Mouse (Mus musculus) cerebellum, adult 2 months (tissue): ENCODE data around the gene Hdac4. TPM values are rescaled to one million over a fixed set of nuclear protein-coding genes. Genes with fewer than 3 reads are reported as not detected.

ENCODE experiments used
- DNase-seq, 2 experiments: peaks; one replicate each; pipeline ENCODE4 v3.0.0; 2021
- H3K27ac ChIP-seq: fragments of 200-500 bp; 2 replicates; pipeline ENCODE4 v1.5.1; 2012; ENCODE audit warnings: low read length, control low read depth, inconsistent platforms; ENCODE audit not compliant: insufficient read depth
- H3K27me3 ChIP-seq: fragments of 200-500 bp; 2 replicates; pipeline ENCODE4 v1.6.1; 2012; ENCODE audit warnings: inconsistent platforms, mild to moderate bottlenecking, low read length, moderate library complexity; ENCODE audit not compliant: control insufficient read depth, insufficient read depth
- H3K4me1 ChIP-seq: fragments of 200-500 bp; 2 replicates; pipeline ENCODE4 v1.6.1; 2011; ENCODE audit warnings: low read length; ENCODE audit not compliant: control insufficient read depth, insufficient read depth
- H3K4me3 ChIP-seq: fragments of 200-500 bp; replicated peaks from 2 replicates; pipeline ENCODE3; 2011; ENCODE audit warnings: mild to moderate bottlenecking, low read depth, low read length, control low read depth; ENCODE audit not compliant: insufficient read depth
- CTCF ChIP-seq: fragments of 200-500 bp; IDR thresholded peaks from 2 replicates; pipeline ENCODE4 v1.5.1; 2011; ENCODE audit warnings: low read depth, mild to moderate bottlenecking, control low read depth, low read length, moderate library complexity, borderline replicate concordance; ENCODE audit not compliant: insufficient read depth
- POLR2A ChIP-seq: fragments of 200-500 bp; IDR thresholded peaks from 2 replicates; pipeline ENCODE4 v1.6.1; 2011; ENCODE audit warnings: low read length, control low read depth, borderline replicate concordance; ENCODE audit not compliant: insufficient read depth
- WGBS: fragments of 180-500 bp; shearing (Covaris S2); methylation state at CpG from one replicate; pipeline ENCODE4 v1.1.7; 2018; 5-methylcytosine and 5-hydroxymethylcytosine counted together
- polyA plus RNA-seq: library from polyadenylated mRNA; depleted of rRNA; stranded (reverse); fragments of >200 nt; gene quantifications from 2 replicates; pipeline ENCODE4 v1.2.3, GENCODE M21; 2012

Gene Hdac4
- polyA plus RNA-seq, 1 experiment: 24.7 TPM

DNA sequence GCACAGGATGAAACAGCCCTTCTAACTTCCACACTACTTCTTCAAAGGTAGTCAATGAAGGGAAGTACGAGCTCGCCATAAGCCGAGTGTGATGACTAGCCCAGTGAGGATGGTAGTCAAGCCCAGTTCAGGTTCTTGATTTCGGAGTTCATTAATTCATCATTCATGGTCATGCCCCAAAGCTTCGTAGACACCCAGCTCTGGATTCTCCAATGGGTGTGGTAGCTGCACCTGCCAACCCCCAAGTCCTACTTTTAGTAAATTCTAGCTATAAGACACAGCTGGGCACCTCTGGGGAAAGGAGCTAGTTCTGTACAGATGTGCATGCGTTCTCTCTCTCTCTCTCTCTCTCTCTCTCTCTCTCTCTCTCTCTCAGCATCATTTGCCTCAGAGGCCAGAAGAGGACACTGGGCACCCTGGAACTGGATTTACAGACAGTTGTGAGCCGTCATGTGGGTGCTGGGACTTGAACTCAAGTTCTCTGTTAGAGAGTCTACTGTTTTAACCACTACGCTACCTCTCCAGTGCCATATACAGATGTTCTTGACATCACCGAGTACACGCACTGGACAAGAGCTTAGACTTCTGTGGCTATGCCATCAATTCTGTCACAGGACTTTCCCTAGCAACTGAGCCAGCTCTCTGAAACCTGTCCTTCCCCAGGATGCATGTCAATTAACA is 113.2 kb downstream of the Hdac4 start:
- WGBS: 95% methylated on average over 10 of the region's 10 CpGs
- TF ChIP-seq CTCF (no peak), POLR2A (no peak)

DNA sequence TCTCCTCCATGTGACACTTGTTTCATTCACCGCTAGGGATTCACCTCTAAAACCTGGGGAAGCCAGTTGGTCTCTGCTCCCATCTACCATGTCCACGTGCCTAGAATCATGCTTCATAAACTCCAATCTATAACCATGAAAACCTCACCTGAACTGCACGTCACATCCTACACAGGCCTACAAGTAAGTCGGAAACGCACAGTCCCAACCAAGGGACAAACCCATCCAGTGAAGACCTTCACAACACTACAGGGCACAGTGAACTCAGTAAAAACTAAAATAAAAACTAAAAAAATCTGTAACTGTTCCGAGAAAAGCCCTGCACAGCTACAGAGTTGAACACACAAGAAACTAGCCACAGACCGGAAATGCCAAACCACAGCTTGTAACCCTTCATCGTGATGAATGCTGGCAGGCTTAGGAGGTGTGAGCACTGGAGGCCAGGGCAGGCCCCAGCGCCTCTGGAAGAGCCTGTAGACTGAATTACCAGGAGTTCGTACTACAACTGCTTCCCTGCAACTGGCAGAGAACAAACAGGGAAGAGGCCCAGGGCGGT is 115.4 kb downstream of the Hdac4 start:
- no peak for TF ChIP-seq CTCF
- TF ChIP-seq POLR2A: no peak
- WGBS: 82% methylated on average over 11 of the region's 11 CpGs

More for the DNA sequence above, 113.2 kb downstream of the Hdac4 start:
- no peak overlapping the region for H3K4me3 ChIP-seq
- peaks cover 10% of the 10 kb centered on the region for H3K4me1 ChIP-seq
- H3K27ac ChIP-seq: no peak overlapping the region
- no peak for DNase-seq
- H3K27me3 ChIP-seq: no peaks in the 10 kb centered on the region

DNA sequence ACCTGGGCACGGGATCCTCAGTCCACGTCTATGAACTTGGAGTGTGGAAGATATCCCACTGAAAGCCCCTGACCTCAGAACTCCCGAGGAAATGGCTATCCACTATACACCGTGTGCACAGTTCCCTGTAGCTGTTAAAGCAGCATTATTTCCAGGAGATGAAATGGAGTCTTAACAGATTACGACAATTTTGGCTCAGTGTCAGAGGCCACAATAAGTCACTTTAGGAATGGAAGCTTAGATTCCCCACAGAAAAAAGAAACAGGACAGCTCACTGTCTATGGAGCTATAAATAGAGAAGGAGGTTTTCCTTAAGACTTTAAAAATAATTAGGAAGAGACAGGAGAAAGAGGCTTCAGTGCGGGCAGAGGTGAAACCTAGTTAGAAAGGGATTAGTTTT is 120.2 kb downstream of the Hdac4 start:
- WGBS: 42% methylated on average over 6 of the region's 6 CpGs
- TF ChIP-seq CTCF: no peak
- no peak for TF ChIP-seq POLR2A
- DNase-seq: no peak

More for the DNA sequence above, 115.4 kb downstream of the Hdac4 start:
- no peak overlapping the region for H3K4me3 ChIP-seq
- no peak overlapping the region for H3K27ac ChIP-seq
- H3K4me1 ChIP-seq: peaks cover 6% of the 10 kb centered on the region; the same call in 1 of the 2 replicates
- H3K27me3 ChIP-seq: no peaks in the 10 kb centered on the region
- DNase-seq: no peak

DNA sequence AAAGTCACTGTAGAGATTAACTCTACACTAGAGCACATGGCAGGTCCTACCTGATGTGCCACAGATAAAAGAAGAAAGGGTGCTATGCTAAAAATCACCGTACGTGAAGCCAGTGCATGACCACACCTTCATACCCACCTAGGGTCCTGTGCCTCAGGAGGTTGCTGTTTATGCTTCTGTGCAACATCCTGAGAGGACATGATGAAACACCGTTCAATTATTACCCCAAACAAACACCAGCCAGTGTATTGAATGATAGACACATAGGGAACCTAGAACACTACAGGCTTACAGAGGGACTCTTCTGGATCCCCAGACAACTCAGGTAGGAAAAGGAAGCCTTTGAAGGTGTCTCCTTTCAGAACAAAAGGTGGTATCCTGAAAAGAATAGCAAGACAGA is 120.8 kb downstream of the Hdac4 start:
- WGBS: 92% methylated on average over 3 of the region's 3 CpGs
- Histone ChIP-seq H3K4me1 (peaks cover 7% of the 10 kb centered on the region; the same call in 1 of the 2 replicates), H3K27me3 (no peaks in the 10 kb centered on the region), H3K27ac (no peak overlapping the region), H3K4me3 (no peak overlapping the region)
- TF ChIP-seq CTCF: no peak
- TF ChIP-seq POLR2A: no peak
- DNase-seq: no peak

More for the DNA sequence above, 120.2 kb downstream of the Hdac4 start:
- H3K27me3 ChIP-seq: no peaks in the 10 kb centered on the region
- no peak overlapping the region for H3K4me3 ChIP-seq
- H3K4me1 ChIP-seq: peaks cover 7% of the 10 kb centered on the region; the same call in 1 of the 2 replicates
- no peak overlapping the region for H3K27ac ChIP-seq

DNA sequence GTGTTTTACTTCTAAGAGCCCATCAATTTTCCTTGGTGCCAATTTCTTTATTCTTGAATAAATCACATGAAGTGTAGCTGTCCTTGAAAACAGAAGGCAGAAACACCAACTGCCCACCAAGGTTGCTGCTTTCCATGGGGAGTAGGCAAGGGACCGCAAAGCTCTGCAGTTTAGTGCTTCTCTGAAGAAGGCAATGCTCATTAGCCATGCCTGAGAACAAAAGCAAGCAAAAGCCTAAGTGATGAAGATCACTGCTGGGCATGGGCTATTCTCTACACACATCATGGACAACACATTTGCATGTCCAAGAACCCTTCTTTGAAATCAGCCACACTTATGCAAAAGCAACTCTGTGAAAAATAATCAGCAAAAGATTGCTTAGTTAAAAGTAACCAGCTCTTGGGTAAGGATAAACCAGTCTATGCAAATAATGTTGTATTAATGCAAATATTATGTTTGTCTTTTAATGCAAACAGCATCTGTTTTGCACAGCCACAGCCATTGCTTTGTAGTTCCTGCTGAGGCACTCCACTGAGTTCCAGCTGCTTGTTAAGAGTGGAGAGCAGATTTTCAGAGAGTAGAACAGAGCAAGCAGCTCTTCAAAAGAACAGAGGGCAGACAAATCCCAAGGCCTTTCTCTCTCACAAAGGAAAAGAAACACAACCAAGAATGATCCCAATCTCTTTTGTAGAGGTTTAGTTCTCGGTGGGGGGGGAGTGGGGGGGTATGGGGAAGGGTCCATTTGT is 125.4 kb downstream of the Hdac4 start:
- no peak for DNase-seq
- H3K27ac ChIP-seq: no peak overlapping the region
- H3K4me1 ChIP-seq: peaks cover 3% of the 10 kb centered on the region; the same call in 1 of the 2 replicates
- WGBS: 58% methylated on average over 2 of the region's 2 CpGs
- TF ChIP-seq CTCF: no peak
- TF ChIP-seq POLR2A: no peak
- no peaks in the 10 kb centered on the region for H3K27me3 ChIP-seq
- no peak overlapping the region for H3K4me3 ChIP-seq

DNA sequence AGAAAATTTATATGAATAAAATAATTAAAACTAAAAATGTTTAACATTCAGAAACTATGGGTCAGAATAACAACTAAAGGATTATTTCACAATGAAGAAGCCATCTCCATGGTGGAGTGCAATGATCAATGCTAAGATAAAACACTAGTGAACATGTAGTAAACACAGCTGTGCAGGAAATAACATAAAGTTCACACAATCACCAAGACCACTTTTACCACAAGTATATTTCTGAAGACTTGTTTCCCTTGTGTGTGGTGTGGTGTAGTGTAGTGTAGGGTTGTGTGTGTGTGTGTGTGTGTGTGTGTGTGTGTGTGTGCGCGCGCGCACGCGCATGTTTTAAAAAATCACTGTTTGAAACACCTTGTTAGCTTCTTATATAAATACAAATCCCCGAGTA is 126.0 kb downstream of the Hdac4 start:
- no peak for DNase-seq
- no peak for TF ChIP-seq CTCF
- TF ChIP-seq POLR2A: no peak
- H3K4me3 ChIP-seq: no peak overlapping the region
- H3K27ac ChIP-seq: no peak overlapping the region
- no peaks in the 10 kb centered on the region for H3K27me3 ChIP-seq
- peaks cover 3% of the 10 kb centered on the region; the same call in 1 of the 2 replicates for H3K4me1 ChIP-seq
- 98% methylated on average over 7 of the region's 7 CpGs for WGBS

GRCm38 (mm10) chr1:92064307-92064706 is 131.2 kb downstream of the Hdac4 start:
- Histone ChIP-seq H3K4me1 (peaks cover 15% of the 10 kb centered on the region), H3K27ac (no peak overlapping the region), H3K27me3 (no peaks in the 10 kb centered on the region), H3K4me3 (no peak overlapping the region)
- DNase-seq: no peak
- 78% methylated on average over 5 of the region's 5 CpGs for WGBS
- TF ChIP-seq CTCF (no peak), POLR2A (no peak)
